Mouse (Mus musculus) urinary bladder, adult 18-20 months (tissue): ENCODE results near the gene Frrs1.

Experiments used
- DNase-seq, 2 experiments: peaks; one replicate each; pipeline ENCODE4 v3.0.0; 2022; ENCODE audit warnings: low spot score in 2 of 2, mixed read lengths in 2 of 2

Frrs1 gene

DNA sequence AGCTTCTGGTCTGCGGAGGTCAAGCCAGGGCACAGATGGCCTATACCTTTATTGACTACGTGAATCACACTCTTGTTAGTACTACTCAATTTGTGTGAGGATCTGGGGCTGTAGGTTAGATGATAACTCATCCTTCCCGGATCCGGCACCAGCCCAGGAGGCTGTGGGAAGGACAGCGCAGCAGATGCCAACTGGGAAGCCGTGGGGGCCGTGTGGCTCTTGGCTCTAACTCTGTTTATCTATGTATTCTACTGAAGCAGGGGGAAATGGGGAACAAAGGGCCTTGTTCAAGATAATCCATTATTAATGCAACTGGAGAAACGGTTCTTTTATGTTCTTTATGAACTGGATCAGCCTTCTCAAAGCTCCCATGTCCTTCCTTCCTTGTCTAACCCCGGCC, 47.3 kb downstream of the Frrs1 start:
- no peak for DNase-seq

DNA sequence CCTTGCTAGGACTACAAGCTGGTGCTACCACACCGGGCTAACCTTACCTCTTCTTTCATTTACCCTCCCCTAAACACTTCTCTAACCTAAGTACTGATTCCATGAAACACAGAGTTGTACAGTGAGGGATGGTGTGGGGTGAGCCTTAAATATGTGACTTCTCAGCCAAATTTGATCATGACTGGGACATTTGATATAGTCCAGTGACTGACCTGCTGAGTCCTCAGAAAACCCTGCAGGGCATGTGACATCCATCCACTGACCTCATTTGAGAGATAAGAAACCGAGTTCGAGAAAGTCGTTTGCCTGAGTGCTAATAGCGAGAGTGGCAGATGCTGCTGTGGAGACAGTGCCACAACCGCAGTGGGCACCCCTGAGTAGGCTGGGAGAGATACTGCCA, 55.1 kb downstream of the Frrs1 start:
- DNase-seq, result no peak

- no peak for DNase-seq
Measured at GRCm38 (mm10) chr3:116914931-116915330, 55.7 kb downstream of the Frrs1 start.

- no peak for DNase-seq
Measured at GRCm38 (mm10) chr3:116917016-116917415, 57.8 kb downstream of the Frrs1 start.

GRCm38 (mm10) chr3:116921535-116921934, 62.3 kb downstream of the Frrs1 start:
- DNase-seq, result no peak

DNA sequence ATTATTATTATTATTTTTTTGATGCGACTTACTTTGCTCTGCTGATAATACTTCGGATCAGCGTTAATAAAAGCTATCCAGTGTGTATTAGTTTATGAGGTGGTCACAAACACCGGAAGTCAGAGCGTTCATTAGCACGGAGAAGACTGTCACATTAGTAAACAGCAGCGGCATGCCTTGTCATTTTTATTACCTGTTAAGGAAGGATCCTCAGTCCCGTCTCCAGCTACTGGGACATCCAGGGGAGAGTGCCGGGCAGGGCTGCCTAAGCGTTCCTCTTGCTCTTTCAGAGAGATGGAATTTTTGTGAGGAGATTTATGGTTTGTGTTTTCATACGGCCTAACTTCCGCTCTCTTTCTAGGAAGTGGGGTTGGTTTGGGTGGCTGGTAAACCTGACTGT, 63.8 kb downstream of the Frrs1 start:
- no peak for DNase-seq

GRCm38 (mm10) chr3:116928994-116929393, 69.7 kb downstream of the Frrs1 start:
- no peak for DNase-seq

- no peak for DNase-seq
Measured at GRCm38 (mm10) chr3:116933158-116933557, 73.9 kb downstream of the Frrs1 start.

DNA sequence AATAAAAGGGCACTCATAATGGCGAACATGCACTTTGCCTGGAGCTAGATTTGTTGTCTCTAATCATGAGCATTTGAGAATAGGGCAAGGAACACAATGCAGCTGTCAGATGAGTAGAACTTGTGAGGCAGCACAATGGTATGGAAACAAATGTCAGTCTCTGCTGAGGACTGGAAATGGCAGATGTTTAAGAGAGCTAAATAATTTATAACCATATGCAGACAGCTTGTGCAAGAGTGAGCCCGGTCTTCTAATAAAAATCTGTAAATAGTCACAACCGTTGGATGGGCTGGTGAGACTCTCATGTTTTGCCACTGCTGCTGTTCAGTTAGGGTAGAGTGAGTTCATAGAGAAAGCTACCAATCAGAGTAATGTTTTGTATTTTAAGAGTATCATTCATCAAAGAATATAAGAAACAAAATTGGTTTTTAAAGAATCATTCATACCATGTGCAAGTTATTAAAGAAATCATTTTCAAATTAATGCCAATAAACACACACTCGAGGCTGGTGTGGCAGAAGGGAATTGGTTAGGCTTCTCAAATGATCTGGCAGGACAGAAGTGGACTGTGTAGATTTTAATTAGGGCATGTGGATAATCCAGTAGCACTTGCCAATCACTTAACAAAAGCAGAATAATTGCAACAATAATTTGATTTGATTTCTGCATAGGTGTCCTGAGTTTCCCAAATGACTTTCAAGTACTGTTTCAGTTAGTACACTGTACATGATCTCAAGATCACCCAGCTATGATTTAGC, 77.8 kb downstream of the Frrs1 start:
- no peak for DNase-seq

GRCm38 (mm10) chr3:116940804-116941558, 81.7 kb downstream of the Frrs1 start:
- no peak for DNase-seq

DNA sequence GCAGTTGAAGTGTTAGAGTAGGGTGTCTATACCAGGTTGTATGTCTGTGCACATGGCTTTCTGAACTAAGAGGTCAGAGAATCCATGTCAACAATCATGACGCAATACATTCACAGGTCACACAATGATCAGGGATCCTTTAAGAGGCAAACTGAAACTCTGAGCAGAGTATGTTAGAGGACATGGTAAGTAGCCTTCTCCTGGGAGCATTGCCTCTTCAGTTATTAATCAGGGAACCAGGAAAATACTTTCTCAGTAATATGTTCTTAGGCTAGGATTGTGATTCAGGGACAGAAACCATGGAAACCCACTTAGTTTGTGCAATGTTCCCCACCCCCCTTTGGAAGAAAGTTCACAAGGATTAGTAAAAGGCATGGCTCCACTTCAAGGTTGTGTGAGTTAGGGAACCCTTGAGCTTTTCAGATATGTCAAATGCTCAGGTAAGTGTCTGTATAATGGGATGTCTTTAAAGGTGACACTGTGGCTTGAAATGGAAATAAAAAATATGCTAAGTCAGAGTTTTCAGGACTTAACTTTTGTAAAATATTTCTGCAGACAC, 82.4 kb downstream of the Frrs1 start:
- no peak for DNase-seq

DNA sequence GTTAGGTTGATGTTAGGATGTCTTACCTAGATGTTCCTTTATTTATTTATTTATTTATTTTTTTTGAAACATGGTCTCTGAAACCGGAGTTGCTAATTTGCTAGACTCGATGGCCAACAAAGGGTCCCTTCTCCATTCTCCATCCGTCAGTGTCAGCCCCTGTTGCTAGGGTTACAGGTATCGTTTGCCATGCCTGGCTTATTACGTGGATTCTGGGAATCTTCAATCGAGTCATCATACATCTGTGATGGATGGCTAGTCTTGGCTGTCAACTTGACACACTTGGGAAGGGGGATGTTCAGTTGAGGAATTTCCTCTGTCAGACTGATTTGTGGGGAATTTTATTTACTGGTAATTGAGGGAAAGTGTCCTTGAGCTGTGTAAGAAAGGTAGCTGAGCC, 83.5 kb downstream of the Frrs1 start:
- no peak for DNase-seq

GRCm38 (mm10) chr3:116943422-116943821, 84.2 kb downstream of the Frrs1 start:
- no peak for DNase-seq

- DNase-seq, result no peak
Measured at GRCm38 (mm10) chr3:116946476-116946875, 87.2 kb downstream of the Frrs1 start.

DNA sequence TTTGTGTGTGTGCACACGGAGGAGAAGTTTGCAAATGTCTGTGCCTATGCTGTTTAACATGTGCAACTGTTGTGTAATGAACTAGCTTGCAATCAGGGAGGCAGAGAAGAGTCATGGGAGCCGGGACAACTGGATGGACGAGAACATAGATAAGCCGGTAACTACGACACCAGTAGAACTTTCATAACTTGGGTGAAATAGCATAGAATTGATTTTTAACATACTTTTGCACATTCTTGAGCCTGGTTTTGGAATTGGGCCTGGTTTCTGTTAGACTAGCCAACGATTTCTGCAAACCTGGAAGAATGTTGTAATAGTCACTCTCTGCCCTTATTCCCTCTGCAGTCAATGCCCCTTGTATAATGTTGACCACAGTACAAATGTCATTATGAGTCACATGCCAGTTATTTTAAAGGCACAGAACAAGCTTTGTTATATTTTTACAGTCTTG, 91.4 kb downstream of the Frrs1 start:
- DNase-seq, result no peak

DNA sequence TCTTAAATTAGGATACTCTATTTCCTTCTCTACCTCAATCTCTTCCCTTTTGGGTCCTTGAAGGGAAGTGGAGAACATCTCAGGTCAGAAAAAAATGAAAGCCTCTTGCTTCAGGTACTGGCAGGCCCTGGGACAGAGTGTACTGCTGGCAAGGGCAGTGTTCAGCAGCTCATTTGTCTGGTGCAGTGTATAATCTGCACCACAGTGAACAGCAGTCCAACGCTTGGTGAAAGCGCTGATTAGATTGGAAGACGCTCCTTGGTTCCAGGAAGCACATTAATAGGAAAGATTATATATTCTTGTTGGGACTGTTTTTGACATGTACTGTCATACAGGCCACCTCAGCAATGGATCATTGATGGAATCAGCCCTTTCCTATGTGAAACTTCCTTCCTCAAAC, 92.2 kb downstream of the Frrs1 start:
- no peak for DNase-seq

- DNase-seq, result no peak
Measured at GRCm38 (mm10) chr3:116952242-116952899, 93.1 kb downstream of the Frrs1 start.

- DNase-seq, result no peak
Measured at GRCm38 (mm10) chr3:116953366-116953765, 94.1 kb downstream of the Frrs1 start.

- no peak for DNase-seq
Measured at GRCm38 (mm10) chr3:116955061-116955460, 95.8 kb downstream of the Frrs1 start.
